ENCODE assay signal across 12 mouse cellular contexts in genomic region chr8:70552836-70553235, GRCm38 (mm10). TPM values are rescaled to one million over a fixed set of nuclear protein-coding genes. Genes with fewer than 3 reads are reported as not detected.
DNase-seq lines count a peak whose midpoint lies in the region; ATAC-seq lines count a peak whose summit lies in the region.
"Had no signal": no experiment of that assay in that cellular context is flagged by ENCODE, and none has a peak within 500 bp of the region (broad histone marks: within the 10 kb centered on the region; RNA-seq: fewer than 3 reads in every experiment).

No protein-coding gene starts in this region.

- intact Hi-C loops in heart, postnatal 25 days (cut with DNase I), result no loop called here

- ATAC-seq in megakaryocyte-erythroid progenitor cell, adult 5-6 weeks (replicated peaks; ENCODE audit: low FRiP score, low TSS enrichment, poor library complexity, severe bottlenecking), result peak; percentile 63
- ATAC-seq: CD4-positive, CD25-positive, alpha-beta regulatory T cell, adult 4 months; Patski had no signal

- peak; percentile 48 for DNase-seq in heart, adult 8-10 months (ENCODE audit: low spot score)
- DNase-seq in heart, postnatal 25 days (ENCODE audit: low spot score), result no peak
- peak; percentile 24 to 60 for DNase-seq in lung, adult 18-20 months
- no peak for DNase-seq in lung, postnatal 4 days
- DNase-seq in heart, postnatal 4 days, result peak; percentile 49
- DNase-seq in adrenal gland, adult 8-10 months, result no peak
- no peak for DNase-seq in ovary, adult 18-20 months (ENCODE audit: low spot score)
- DNase-seq: adrenal gland, postnatal 10 days; spleen, adult 18-20 months had no signal

RNA-seq across cellular contexts. Expression of gene Ell, which starts 13.6 kb away (rescaled TPM):
- 10 to 100 TPM in 3 of 4 experiments, 1 to 10 TPM in 1; 9.3 to 12.4 (median 10.6) TPM for total RNA-seq in heart, adult 8-10 months (2022)
- 10 to 100 TPM; 11.7 to 13.3 TPM for total RNA-seq in heart, postnatal 25 days (2021)
- 10 to 100 TPM; 16.7 to 17.6 TPM for total RNA-seq in heart, postnatal 4 days (2021)
- total RNA-seq in megakaryocyte-erythroid progenitor cell, adult 5-6 weeks (2014; fragmentation: Nextera tagmentation), result 14.7 and 22.0 TPM in 2 replicates
- total RNA-seq in megakaryocyte-erythroid progenitor cell, adult 5-6 weeks (2017), result 7.9 and 10.7 TPM in 2 replicates
- 10 to 100 TPM; 25.2 to 38.3 (median 30.3) TPM for total RNA-seq in adrenal gland, adult 8-10 months (2022)

RNA-seq across cellular contexts. Expression of gene Kxd1, which starts 25.1 kb away (rescaled TPM):
- 100 to 1,000 TPM in 3 of 4 experiments, 10 to 100 TPM in 1; 97.9 to 114 (median 103) TPM for total RNA-seq in heart, adult 8-10 months (2022)
- 10 to 100 TPM; 73.6 to 76.6 TPM for total RNA-seq in heart, postnatal 25 days (2021)
- total RNA-seq in heart, postnatal 4 days (2021), result 10 to 100 TPM; 67.5 to 76.9 TPM
- total RNA-seq in megakaryocyte-erythroid progenitor cell, adult 5-6 weeks (2014; fragmentation: Nextera tagmentation), result 78.1 and 81.8 TPM in 2 replicates
- 65.5 and 93.7 TPM in 2 replicates for total RNA-seq in megakaryocyte-erythroid progenitor cell, adult 5-6 weeks (2017)
- 10 to 100 TPM; 77.1 to 86.6 (median 80.3) TPM for total RNA-seq in adrenal gland, adult 8-10 months (2022)

RNA-seq across cellular contexts. Expression of gene Fkbp8, which starts 25.3 kb away (rescaled TPM):
- total RNA-seq in heart, adult 8-10 months (2022), result 100 to 1,000 TPM; 135 to 145 (median 137) TPM
- 100 to 1,000 TPM; 130 to 135 TPM for total RNA-seq in heart, postnatal 25 days (2021)
- total RNA-seq in heart, postnatal 4 days (2021), result 100 to 1,000 TPM; 204 to 207 TPM
- 140 and 265 TPM in 2 replicates for total RNA-seq in megakaryocyte-erythroid progenitor cell, adult 5-6 weeks (2014; fragmentation: Nextera tagmentation)
- total RNA-seq in megakaryocyte-erythroid progenitor cell, adult 5-6 weeks (2017), result 172 and 176 TPM in 2 replicates
- 100 to 1,000 TPM; 352 to 405 (median 379) TPM for total RNA-seq in adrenal gland, adult 8-10 months (2022)

RNA-seq across cellular contexts. Expression of gene Isyna1, which starts 41.3 kb away (rescaled TPM):
- 10 to 100 TPM; 15.5 to 37.5 (median 23.7) TPM for total RNA-seq in heart, adult 8-10 months (2022)
- 10 to 100 TPM; 21.5 to 25.1 TPM for total RNA-seq in heart, postnatal 25 days (2021)
- total RNA-seq in heart, postnatal 4 days (2021), result 10 to 100 TPM; 38.9 to 41.6 TPM
- total RNA-seq in megakaryocyte-erythroid progenitor cell, adult 5-6 weeks (2014; fragmentation: Nextera tagmentation), result 74.1 and 91.0 TPM in 2 replicates
- total RNA-seq in megakaryocyte-erythroid progenitor cell, adult 5-6 weeks (2017), result 36.5 and 51.5 TPM in 2 replicates
- 100 to 1,000 TPM; 124 to 207 (median 158) TPM for total RNA-seq in adrenal gland, adult 8-10 months (2022)

RNA-seq across cellular contexts. Expression of gene Uba52, which starts 42.2 kb away (rescaled TPM):
- 1,000 to 10,000 TPM; 1,436 to 1,703 (median 1,558) TPM for total RNA-seq in heart, adult 8-10 months (2022)
- 1,000 to 10,000 TPM; 1,533 to 1,573 TPM for total RNA-seq in heart, postnatal 25 days (2021)
- 1,000 to 10,000 TPM; 1,698 to 1,707 TPM for total RNA-seq in heart, postnatal 4 days (2021)
- 2,751 and 3,393 TPM in 2 replicates for total RNA-seq in megakaryocyte-erythroid progenitor cell, adult 5-6 weeks (2014; fragmentation: Nextera tagmentation)
- 4,463 and 5,230 TPM in 2 replicates for total RNA-seq in megakaryocyte-erythroid progenitor cell, adult 5-6 weeks (2017)
- 1,000 to 10,000 TPM; 1,217 to 1,378 (median 1,304) TPM for total RNA-seq in adrenal gland, adult 8-10 months (2022)

Comparison
In these comparisons a context has a peak if more than half of its experiments do, and no peak if none do; other contexts are left out.
1. DNase-seq: peak in heart, adult 8-10 months (single experiment), lung, adult 18-20 months (2 of 2) and heart, postnatal 4 days (single experiment); none in heart, postnatal 25 days (single experiment), lung, postnatal 4 days (0 of 2), adrenal gland, adult 8-10 months (single experiment) and ovary, adult 18-20 months (single experiment).